Mouse (Mus musculus) urinary bladder, postnatal 25 days (tissue): ENCODE measurements around the gene Prkx.
A peak's percentile ranks its signal among the peaks of the same experiment; 100 is the strongest.

Experiments
- DNase-seq: peaks from one replicate; pipeline ENCODE4 v3.0.0; 2022; ENCODE audit warnings: low spot score

The Prkx gene

DNA sequence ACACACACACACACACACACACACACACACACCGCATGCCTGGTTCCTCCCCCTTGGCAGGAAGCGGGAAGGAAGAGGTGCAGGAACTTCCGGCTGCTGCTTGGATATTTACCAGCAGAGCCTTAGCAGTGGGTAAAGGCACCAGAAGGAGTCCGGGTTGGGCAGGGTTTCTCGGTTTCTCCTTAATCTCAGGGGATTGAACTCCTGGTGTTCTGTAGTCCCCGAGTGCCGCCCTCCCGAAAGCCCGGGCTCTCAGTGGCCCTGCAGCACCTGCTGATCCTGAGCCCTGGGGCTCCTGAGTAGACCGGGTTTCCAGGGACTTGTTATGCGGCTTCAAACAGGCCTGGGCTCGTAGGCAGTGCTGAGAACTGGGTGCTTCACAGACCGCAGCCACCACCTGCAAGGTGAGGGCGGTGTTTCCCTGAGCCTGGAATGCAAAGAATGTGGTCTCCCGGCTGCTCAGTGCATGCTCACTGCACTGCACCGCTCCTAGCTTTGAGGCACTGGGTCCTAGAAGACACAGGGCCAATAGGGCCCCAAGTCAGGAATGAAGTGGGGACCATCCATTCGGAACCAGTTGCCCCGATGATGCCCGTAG lies at the start of gene Prkx:
TSS of gene Prkx (minus strand) at position 41 of the 598 bp plus-strand sequence.
- peak; percentile 39 for DNase-seq

DNA sequence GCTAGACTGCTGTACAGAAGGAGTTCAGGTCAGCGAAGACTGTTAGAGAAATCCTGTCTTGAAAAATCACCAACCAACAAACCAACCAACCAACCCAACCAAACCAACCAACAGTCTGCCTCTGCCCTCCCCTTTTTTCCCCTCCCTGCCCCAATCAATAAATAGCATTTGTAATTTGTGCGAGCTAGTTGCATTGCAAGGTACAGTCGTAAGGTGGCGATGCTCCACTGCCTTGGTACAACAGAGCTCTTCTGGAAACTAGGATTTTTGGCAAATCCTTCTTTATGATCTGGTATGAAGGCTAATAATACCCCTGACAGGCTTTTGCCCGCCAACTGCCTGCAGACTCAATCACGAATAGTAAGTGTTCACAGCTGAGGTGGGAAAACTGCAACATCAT lies 16.0 kb upstream of the Prkx start:
- DNase-seq = no peak

DNA sequence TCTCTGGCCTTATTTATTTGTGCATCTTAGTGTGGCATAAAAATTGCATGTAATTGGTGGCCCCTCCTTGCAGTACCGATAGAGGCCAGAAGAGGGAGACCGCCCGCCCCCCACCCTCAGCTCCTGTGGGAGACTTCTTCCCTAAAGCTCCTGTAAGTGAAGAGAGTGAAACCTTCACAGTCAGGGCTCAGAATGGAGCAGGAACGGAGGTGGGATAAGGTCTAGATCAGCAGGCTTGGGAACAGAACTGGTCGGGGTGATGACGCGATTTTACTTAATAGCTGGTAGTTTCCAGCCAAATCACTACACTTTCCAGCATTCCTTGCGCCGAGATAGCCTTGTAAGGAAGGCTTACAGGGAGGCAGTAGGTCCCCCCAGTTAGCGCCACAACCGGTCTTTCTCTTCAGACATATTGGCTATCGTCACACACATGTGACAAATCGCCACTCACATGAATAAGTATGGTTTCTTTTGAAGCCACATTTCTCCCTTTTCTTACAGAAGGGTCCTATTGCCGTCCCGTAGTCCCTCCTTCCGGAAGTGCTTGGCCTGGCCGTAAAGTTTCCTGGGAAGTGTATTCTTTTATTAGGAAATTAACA lies 14.6 kb upstream of the Prkx start:
- peak; percentile 46 for DNase-seq

DNA sequence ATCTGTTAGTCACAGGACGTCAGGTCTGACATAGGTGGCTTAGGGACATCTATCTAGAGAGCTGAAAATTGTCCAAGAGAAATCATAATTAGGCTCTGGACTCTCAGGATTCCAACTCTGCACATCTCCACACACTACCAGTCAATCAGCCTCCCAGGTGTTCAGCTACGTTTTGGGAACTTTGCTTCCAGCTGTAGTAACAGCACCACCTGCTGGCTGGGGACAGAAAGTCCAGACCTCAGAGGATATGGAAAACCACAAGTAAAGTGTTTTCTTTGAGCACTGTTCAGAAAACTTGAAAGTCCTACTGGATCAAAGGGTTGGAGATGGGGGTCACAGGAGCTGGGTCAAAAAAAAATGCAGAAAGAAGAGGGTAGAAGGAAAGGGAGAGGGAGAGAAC lies 12.5 kb upstream of the Prkx start:
- peak; percentile 57 for DNase-seq

DNA sequence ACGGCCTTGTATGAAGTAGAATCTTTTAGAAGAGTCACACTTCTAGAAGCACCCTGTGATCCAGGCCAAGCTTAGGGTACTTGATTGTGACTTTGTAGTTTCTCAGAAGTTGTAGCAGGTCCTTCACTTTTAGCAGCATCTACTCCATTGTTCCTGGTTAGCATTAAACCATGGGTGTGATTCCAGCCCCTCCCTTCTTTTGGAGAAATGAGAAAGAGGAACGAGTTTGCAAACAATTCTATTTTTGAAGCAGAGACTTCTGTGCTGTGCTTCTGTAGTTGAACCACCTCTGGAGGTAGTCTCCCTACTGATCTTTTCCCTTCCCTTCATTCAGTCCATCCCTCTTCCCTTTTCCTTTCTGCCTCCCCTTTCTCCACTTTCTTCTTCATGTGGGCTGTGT lies 6.2 kb upstream of the Prkx start:
- DNase-seq = no peak

DNA sequence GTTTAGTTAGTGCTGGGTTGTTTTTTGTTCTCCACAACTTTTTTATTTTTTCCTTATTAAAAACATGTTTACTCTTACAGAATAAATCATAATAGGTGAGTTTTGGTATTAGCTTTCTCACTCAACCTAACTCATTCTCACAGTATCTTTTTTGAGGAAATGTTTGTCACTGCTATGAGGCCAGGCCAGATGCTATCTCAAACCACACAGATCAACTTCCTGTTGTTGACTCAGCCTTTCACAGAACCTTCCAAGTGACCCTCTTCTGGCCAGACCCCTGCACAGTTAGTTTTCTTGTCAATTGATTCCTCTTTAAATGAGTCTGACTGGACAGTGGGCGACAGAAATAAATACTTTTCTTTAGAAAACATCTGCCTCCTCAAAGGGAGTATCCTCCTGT lies 5.5 kb upstream of the Prkx start:
- DNase-seq = no peak

DNA sequence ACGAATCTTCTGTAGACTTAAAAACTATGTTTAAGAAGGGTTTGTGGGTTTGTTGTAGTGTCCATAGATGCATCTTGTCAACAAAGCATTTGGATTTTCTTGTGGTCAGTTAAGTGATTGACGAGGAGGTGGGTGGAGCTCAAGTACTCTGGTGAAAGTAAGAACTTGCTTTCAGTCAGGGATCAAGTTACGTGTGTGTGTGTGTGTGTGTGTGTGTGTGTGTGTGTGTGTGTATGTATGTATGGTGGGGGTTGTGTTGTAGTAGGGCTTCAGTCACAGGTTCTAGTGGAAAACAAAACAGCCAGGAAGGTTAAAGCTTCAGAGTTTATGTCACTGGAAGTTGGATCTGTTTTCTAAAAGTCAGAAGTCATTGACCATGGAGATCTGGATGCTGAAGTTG lies 3.5 kb upstream of the Prkx start:
- DNase-seq = no peak

DNA sequence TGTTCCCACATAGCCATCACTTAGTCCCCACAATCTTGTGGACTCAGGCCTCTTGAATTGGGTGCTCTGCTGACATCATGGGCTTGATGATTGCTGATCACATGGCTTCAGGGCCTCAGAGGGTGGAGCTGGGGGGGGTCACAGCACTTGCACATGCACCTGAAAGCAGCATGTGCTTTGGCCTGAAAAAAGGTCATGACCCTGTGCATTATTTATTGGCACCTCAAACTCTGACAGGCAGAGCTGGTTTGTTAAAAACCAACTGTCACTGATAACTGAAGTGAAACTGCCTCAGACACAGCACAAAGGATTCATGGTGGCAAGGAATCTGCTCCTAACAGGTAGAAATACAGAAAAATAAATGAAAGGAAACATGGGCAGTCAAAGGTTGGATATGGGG lies 1.7 kb upstream of the Prkx start:
- DNase-seq = no peak

DNA sequence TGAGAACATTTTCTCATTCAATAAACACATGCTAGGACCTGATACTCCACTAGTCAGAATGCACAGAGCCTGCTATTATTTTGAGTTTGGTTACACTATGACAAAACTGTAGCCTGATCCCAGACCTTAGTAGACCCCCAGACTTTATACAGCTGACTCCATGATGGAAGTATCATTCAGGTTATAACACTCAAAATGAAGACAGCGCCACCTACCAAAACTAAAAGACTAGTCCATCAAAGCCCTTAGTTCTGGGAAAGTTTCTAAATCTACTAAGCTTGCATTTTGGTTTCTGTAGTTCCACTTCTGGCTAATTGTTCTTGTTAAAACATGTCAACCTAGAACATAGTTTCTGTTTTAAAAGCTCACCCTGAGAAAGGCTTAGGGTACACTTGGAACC lies 838 bp upstream of the Prkx start:
- DNase-seq = no peak

DNA sequence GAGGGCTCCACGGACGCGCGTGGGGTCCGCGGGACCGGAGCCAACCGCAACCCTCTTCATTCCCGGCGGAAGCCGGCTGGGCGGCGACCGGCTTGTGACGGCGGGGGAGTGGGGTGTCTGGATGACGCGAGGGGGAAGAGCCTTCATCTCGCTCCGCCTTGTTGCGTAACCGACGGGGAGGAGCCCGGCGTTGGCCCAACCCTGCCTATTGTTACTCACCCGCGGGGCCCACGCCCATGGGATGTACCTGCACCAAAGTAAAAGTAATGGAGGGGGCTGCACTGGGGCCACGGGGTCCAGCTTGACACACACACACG lies 262 bp downstream of the Prkx start:
- DNase-seq = peak; percentile 82

DNA sequence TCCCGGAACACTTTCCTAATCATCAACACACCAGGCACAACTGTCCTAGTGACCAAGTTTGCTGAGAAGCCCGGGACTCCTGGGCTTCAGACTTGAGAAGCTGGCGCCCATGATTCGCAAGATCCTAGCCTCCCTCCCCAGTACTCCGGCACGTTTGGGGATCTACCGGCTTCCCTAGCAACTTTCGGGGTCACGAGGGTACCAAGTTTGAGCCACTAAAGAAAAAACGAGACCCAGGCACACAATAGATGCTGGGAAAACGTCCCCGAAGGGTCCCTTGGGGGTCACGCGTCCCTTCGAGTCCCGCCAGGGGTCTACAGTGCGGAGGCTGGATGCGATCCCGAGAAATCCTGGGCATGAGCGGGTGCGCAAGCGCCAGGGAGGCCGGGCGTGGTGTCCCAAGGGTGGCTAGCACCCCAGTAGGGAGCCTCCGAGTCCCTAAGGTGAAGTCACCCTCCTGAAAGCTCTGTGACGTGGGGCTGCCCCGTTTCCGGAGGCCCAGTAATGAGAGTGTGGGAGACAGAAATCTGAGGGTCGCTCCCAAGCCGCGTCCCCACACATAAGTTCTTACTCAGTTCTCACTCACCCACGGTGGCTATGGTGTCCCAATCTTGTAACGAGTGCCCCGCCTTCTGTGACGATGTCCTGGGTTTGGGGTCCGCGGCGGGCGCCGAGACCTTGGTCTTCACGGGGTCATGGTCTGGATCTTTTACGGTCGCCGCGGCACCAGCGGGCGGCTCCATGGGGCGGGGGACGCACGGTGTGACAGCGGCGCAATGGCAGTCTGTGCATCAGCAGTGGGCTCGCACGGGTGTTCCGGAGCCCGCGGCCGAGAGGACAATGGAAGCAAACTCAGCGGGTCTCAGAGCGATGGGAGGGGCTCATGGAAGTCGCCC lies 868 bp downstream of the Prkx start:
- DNase-seq = no peak

DNA sequence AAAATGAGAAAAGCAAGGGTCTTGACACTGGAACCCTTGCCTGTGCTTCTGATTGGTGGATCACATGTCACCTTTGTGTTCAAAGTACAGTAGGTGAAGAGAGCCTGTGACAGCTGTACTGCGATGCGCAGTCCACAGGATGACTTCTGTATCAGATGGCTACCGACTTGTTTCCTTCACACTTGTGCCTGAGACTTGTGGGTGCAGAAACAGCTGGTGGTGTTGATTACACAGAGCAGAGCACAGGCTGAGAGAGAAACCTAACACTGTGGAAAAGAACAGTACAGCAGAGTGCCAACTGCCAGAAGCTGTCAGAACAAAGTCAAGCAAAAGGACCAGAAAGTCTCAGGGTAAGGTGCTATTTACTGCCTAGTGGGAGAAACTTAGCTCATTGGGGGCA lies 7.4 kb downstream of the Prkx start:
- no peak for DNase-seq

DNA sequence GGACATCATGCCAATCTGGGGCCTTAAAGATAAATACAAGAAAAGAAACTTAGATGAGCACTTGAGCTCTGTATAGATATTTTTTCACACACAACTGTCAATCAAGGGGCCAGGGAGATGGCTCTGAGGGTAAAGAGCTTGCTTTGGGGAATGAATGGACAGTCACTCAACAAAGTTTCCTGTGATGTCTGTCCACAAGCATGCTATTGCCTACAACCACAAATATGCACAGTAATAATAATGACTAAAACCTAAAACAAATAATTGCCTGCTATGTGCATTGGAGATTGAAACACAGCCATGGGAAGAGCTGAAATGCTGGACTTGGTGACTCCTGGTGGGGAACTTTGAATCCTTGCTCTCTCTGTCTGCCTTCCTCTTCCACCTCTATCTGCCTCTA lies 9.7 kb downstream of the Prkx start:
- no peak for DNase-seq

DNA sequence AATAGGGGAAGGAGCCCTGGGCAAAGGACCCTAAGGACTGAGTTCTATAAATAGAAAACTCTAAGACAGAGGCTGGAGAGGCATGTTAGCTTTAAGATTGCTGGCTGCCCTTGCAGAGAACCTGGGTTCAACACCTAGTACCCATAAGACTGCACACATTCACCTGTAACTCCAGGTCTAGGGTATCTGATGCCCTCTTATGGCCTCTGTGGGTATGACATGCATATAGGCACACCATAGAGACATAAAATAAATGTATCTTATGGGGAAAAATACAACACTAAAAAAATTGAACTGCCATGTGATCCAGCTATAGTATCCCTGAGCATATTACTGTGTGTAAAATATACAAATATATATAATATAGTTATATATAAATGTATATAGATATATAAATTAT lies 18.3 kb downstream of the Prkx start:
- DNase-seq = no peak

DNA sequence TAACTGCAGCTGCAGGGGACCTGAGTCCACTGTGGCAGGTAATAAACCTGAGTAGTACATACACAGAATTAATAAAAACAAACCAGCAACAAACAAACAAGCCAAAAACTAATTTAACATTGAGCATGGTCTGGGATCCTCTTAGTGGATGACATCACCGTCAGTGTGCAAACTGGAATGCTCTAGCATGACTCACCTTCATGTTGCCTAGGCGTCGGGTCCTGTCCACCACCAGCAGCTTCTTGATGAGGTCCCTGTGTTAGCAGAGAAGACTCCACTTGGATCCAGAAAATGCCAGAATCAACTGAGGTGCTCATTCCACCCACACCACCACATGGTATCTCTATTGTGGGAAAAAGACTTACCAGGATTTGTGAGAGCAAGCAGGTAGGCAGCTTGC lies 30.9 kb downstream of the Prkx start:
- no peak for DNase-seq

DNA sequence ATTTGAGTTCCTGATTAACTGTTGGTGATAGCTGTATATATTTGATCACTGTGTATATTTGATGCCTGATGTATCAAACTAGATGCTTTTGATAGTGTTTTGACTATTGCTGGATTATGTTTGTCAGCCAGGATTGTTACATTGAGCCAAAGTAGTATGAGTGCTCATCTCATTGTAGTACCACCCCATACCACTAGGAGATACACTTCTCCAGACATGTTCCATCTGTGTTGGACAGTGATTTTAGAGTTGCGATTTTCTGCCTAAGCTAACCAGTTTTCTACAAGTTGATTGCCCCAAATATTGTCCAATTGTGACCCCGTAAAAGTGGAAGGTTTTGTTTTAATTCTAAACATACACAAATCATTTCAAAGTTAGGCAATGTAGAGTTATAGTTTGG lies 51.8 kb downstream of the Prkx start:
- no peak for DNase-seq

DNA sequence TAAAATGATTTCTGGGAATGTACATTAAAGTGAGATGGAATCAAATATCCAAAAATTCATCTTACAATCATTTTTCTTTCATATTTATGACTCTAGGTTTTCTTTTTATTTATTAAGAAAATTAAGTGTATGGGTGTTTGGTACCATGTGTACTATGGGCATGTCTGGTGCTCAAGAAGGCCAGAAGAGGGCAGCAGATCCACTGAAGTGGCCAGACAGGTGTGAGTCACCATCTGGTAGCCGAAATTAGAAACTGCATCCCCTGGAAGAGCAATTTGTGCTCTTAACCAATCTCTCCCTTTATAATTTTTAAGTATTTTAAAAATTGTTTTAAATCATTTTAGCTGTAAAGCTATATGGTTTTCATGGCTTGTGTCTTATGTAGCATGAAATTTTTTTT lies 54.7 kb downstream of the Prkx start:
- DNase-seq = peak; percentile 11

DNA sequence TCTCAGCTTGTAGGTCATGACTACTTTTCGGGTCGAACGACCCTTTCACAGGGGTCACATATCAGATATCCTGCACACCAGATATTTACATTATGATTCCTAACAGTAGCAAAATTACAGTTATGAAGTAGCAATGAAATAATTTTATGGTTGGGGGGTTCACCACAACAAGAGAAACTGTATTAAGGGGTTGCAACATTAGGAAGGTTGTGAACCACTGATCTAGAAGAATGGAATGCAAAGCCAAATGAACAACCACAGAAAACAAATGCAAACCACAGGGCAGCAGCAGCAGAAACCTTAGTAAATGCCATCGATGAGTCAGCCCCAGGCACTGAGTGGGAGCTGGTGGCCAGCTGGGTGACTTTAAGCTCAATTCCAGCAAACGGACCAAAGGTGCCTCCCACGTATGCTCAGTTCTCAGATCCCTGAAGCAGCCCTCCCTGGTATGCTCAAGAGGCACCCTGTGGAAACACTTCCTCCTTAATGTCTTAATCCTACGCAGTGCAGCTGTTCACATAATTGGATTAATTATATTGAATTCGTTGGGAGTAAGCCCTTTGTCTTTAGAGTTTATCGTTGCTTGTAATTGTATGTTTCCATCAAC lies 62.0 kb downstream of the Prkx start:
- no peak for DNase-seq

DNA sequence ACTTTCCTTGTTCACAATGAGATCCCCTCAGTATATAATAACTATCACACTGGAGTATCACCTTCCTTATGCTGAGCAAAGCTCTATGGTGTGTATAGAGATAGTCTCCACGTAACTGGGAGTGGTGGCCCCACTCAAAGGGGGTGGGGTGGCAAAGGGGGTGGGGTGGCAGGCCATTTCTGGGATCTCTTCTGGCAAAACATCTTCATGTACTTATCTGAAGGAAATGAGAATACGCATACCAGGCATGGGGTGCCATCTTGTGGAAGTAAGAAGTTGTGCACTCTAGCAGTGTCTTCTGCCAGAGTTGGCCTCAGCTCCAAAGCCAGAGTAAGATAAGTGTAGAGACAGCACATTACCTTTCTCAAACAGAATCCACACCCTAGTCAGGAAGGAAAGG lies 75.8 kb downstream of the Prkx start:
- no peak for DNase-seq
